Mouse (Mus musculus) kidney, postnatal 0 days (tissue): Measurements from ENCODE around the gene Klk8. TPM values are rescaled to one million over a fixed set of nuclear protein-coding genes. Genes with fewer than 3 reads are reported as not detected.

Source experiments
- ATAC-seq: fragments of 200-750 bp; cut with Nextera tagmentation; replicated peaks from 2 replicates; pipeline ENCODE4 v1.8.0; 2017; ENCODE audit warnings: low read depth, moderate number of reproducible peaks, moderate TSS enrichment, moderate library complexity; ENCODE audit not compliant: low FRiP score
- DNase-seq: peaks from one replicate; pipeline ENCODE4 v3.0.0-alpha.2; 2016; ENCODE audit warnings: low spot score
- H3K27ac ChIP-seq: fragments of 300-500 bp; sonication (generic); 2 replicates; pipeline ENCODE4 v1.5.1; 2014; ENCODE audit warnings: mild to moderate bottlenecking
- H3K27me3 ChIP-seq: fragments of 300-500 bp; sonication (generic); 2 replicates; pipeline ENCODE4 v1.6.1; 2014; ENCODE audit warnings: low read length, mixed read lengths; ENCODE audit not compliant: insufficient read depth
- H3K36me3 ChIP-seq: fragments of 300-500 bp; sonication (generic); 2 replicates; pipeline ENCODE4 v1.6.1; 2014; ENCODE audit warnings: low read length, mixed read lengths; ENCODE audit not compliant: insufficient read depth
- H3K4me1 ChIP-seq: fragments of 300-500 bp; sonication (generic); replicated peaks from 2 replicates; pipeline ENCODE4 v1.6.1; 2014; ENCODE audit warnings: antibody characterized with exemption, low read length, mixed read lengths; ENCODE audit not compliant: insufficient read depth
- H3K4me2 ChIP-seq: fragments of 300-500 bp; sonication (generic); 2 replicates; pipeline ENCODE4 v1.6.1; 2014; ENCODE audit warnings: mild to moderate bottlenecking, low read length, moderate library complexity, mixed read lengths
- H3K4me3 ChIP-seq: fragments of 300-500 bp; sonication (generic); replicated peaks from 2 replicates; pipeline ENCODE4 v1.5.1; 2014; ENCODE audit warnings: low read depth, low read length
- H3K9ac ChIP-seq: fragments of 300-500 bp; sonication (generic); 2 replicates; pipeline ENCODE4 v1.6.1; 2014; ENCODE audit warnings: low read depth, low read length
- H3K9me3 ChIP-seq: fragments of 300-500 bp; sonication (generic); replicated peaks from 2 replicates; pipeline ENCODE4 v1.6.1; 2016; ENCODE audit warnings: low read length, inconsistent platforms, mixed read lengths
- CTCF ChIP-seq: IDR thresholded peaks from 2 replicates; pipeline ENCODE4 v1.5.1; 2016; ENCODE audit warnings: antibody characterized with exemption, low read depth, mild to moderate bottlenecking, moderate library complexity
- WGBS: fragments of 180-500 bp; shearing (Covaris S2); extraction: QIAGEN DNeasy Blood & Tissue Kit; methylation state at CpG from one replicate; pipeline ENCODE4 v1.1.7; 2014; 5-methylcytosine and 5-hydroxymethylcytosine counted together
- polyA plus RNA-seq: library from polyadenylated mRNA; unstranded; fragments of >200 nt; fragmentation: Nextera tagmentation; extraction: Ambion mirVana; gene quantifications from 2 replicates; pipeline ENCODE4 v1.2.1, GENCODE M21; 2015

Klk8 gene
- polyA plus RNA-seq, 1 experiment from 2014 or later = 23.1 TPM

GRCm38 (mm10) chr7:43778176-43778970 lies 19.0 kb upstream of the Klk8 start:
- WGBS = 87% methylated on average over 10 of the region's 10 CpGs
- Histone ChIP-seq H3K27me3 (no peaks in the 10 kb centered on the region), H3K27ac (no peak overlapping the region), H3K36me3 (no peaks in the 10 kb centered on the region), H3K4me3 (no peak overlapping the region), H3K4me2 (no peak overlapping the region), H3K9me3 (no peaks in the 10 kb centered on the region), H3K4me1 (0 out of 2 replicates have a peak, but pooled peaks cover 2% of the 10 kb centered on the region), H3K9ac (no peak overlapping the region)
- no peak for TF ChIP-seq CTCF
- ATAC-seq (no peak), DNase-seq (no peak)

GRCm38 (mm10) chr7:43780241-43780640 lies 17.1 kb upstream of the Klk8 start:
- no peak for DNase-seq
- no peak overlapping the region for H3K27ac ChIP-seq
- WGBS = 56% methylated on average over 6 of the region's 6 CpGs

GRCm38 (mm10) chr7:43780746-43781145 lies 16.6 kb upstream of the Klk8 start, which contains the start of gene Klk10:
Klk10 (plus strand) TSS chr7:43781035.
- 42% methylated on average over 5 of the region's 5 CpGs for WGBS
- no peaks in the 10 kb centered on the region for H3K9me3 ChIP-seq
- H3K9ac ChIP-seq = no peak within 1 kb of the TSS
- H3K4me2 ChIP-seq = no peak within 1 kb of the TSS
- no peak for ATAC-seq
- H3K4me1 ChIP-seq = 0 out of 2 replicates have a peak, but pooled peaks cover 2% of the 10 kb centered on the region
- no peaks in the 10 kb centered on the region for H3K27me3 ChIP-seq
- H3K27ac ChIP-seq = no peak within 1 kb of the TSS
- TF ChIP-seq CTCF = no peak
- H3K4me3 ChIP-seq = no peak within 1 kb of the TSS
- no peaks in the 10 kb centered on the region for H3K36me3 ChIP-seq
- DNase-seq = no peak

More at GRCm38 (mm10) chr7:43780241-43780640, 17.1 kb upstream of the Klk8 start:
- H3K36me3 ChIP-seq = no peaks in the 10 kb centered on the region
- H3K9ac ChIP-seq = no peak overlapping the region
- H3K4me2 ChIP-seq = no peak overlapping the region
- H3K4me1 ChIP-seq = 0 out of 2 replicates have a peak, but pooled peaks cover 2% of the 10 kb centered on the region
- no peaks in the 10 kb centered on the region for H3K9me3 ChIP-seq
- H3K4me3 ChIP-seq = no peak overlapping the region
- no peak for TF ChIP-seq CTCF
- H3K27me3 ChIP-seq = no peaks in the 10 kb centered on the region
- ATAC-seq = no peak

GRCm38 (mm10) chr7:43781541-43781940 lies 15.8 kb upstream of the Klk8 start:
- H3K27me3 ChIP-seq = no peaks in the 10 kb centered on the region
- WGBS = 91% methylated on average over 11 of the region's 11 CpGs
- H3K27ac ChIP-seq = no peak overlapping the region
- H3K9ac ChIP-seq = no peak overlapping the region
- no peaks in the 10 kb centered on the region for H3K36me3 ChIP-seq
- 0 out of 2 replicates have a peak, but pooled peaks cover 2% of the 10 kb centered on the region for H3K4me1 ChIP-seq
- H3K4me2 ChIP-seq = no peak overlapping the region
- H3K9me3 ChIP-seq = no peaks in the 10 kb centered on the region
- ATAC-seq = no peak
- no peak for DNase-seq
- H3K4me3 ChIP-seq = no peak overlapping the region
- TF ChIP-seq CTCF = no peak

GRCm38 (mm10) chr7:43782275-43783265 lies 14.8 kb upstream of the Klk8 start:
- DNase-seq (peak; percentile 90), ATAC-seq (peak; percentile 86)
- no peak overlapping the region for H3K9ac ChIP-seq
- TF ChIP-seq CTCF = peak; percentile 88
- no peaks in the 10 kb centered on the region for H3K9me3 ChIP-seq
- WGBS = 6% methylated on average over 36 of the region's 36 CpGs
- no peak overlapping the region for H3K27ac ChIP-seq
- H3K4me3 ChIP-seq = no peak overlapping the region
- no peaks in the 10 kb centered on the region for H3K27me3 ChIP-seq
- no peaks in the 10 kb centered on the region for H3K36me3 ChIP-seq
- H3K4me2 ChIP-seq = peak overlapping the region; percentile 48
- 0 out of 2 replicates have a peak, but pooled peaks cover 2% of the 10 kb centered on the region for H3K4me1 ChIP-seq

- Histone ChIP-seq H3K9ac (no peak overlapping the region), H3K27ac (no peak overlapping the region), H3K9me3 (no peaks in the 10 kb centered on the region), H3K4me2 (no peak overlapping the region), H3K4me3 (no peak overlapping the region), H3K4me1 (0 out of 2 replicates have a peak, but pooled peaks cover 2% of the 10 kb centered on the region), H3K27me3 (no peaks in the 10 kb centered on the region), H3K36me3 (no peaks in the 10 kb centered on the region)
- ATAC-seq = no peak
- peak; percentile 44 for TF ChIP-seq CTCF
- WGBS = 79% methylated on average over 1 of the region's 1 CpGs
- DNase-seq = peak; percentile 14
Observed at GRCm38 (mm10) chr7:43785286-43785685, 12.1 kb upstream of the Klk8 start.
